Mouse (Mus musculus) myocyte (in vitro differentiated cells): ENCODE measurements around the gene Slc25a17. TPM values are rescaled to one million over a fixed set of nuclear protein-coding genes. Genes with fewer than 3 reads are reported as not detected.

ENCODE experiments used
- H3K27me3 ChIP-seq: one replicate; pipeline ENCODE4 v1.6.1; 2011; ENCODE audit not compliant: control insufficient read depth, insufficient read depth, insufficient read length
- H3K36me3 ChIP-seq: one replicate; pipeline ENCODE4 v1.6.1; 2011; ENCODE audit not compliant: control insufficient read depth, insufficient read depth
- H3K4me2 ChIP-seq: one replicate; pipeline ENCODE4 v1.6.1; 2011; ENCODE audit warnings: low read depth, control low read depth
- H3K4me3 ChIP-seq: one replicate; pipeline ENCODE4 v1.5.1; 2011; ENCODE audit warnings: mild to moderate bottlenecking, control low read depth, moderate library complexity
- H3K79me2 ChIP-seq: one replicate; pipeline ENCODE4 v1.6.1; 2011; ENCODE audit not compliant: control insufficient read depth, insufficient read depth
- H3ac ChIP-seq: one replicate; pipeline ENCODE4 v1.6.1; 2011; ENCODE audit not compliant: control insufficient read depth, insufficient read length
- CEBPB ChIP-seq: IDR thresholded peaks from 2 replicates; pipeline ENCODE4 v1.6.1; 2011; ENCODE audit warnings: mild to moderate bottlenecking, moderate library complexity; ENCODE audit not compliant: poor library complexity, insufficient read depth, severe bottlenecking
- E2F4 ChIP-seq: IDR thresholded peaks from one replicate; pipeline ENCODE4 v1.6.1; 2011; ENCODE audit warnings: mild to moderate bottlenecking, control low read depth, moderate library complexity; ENCODE audit not compliant: insufficient read depth
- MAX ChIP-seq: IDR thresholded peaks from one replicate; pipeline ENCODE4 v1.6.1; 2011; ENCODE audit warnings: low read depth, mild to moderate bottlenecking, control low read depth
- MYOD1 ChIP-seq, 3 experiments: IDR thresholded peaks; one replicate each; pipeline ENCODE4 v1.6.1; 2011; ENCODE audit warnings: control low read depth in 2 of 3, low read depth in 2 of 3, mild to moderate bottlenecking in 2 of 3, moderate library complexity in 1 of 3; ENCODE audit not compliant: insufficient read length in 2 of 3, control insufficient read depth in 1 of 3
- MYOG ChIP-seq, 3 experiments: IDR thresholded peaks; one replicate each; pipeline ENCODE4 v1.6.1; 2011; ENCODE audit warnings: control low read depth in 2 of 3, low read depth in 2 of 3, mild to moderate bottlenecking in 2 of 3; ENCODE audit not compliant: insufficient read length in 2 of 3, control insufficient read depth in 1 of 3, insufficient read depth in 1 of 3
- POLR2A ChIP-seq: IDR thresholded peaks from one replicate; pipeline ENCODE4 v1.6.1; 2011; ENCODE audit warnings: low read depth, mild to moderate bottlenecking, control low read depth, moderate library complexity; ENCODE audit not compliant: insufficient read length
- POLR2AphosphoS2 ChIP-seq: IDR thresholded peaks from one replicate; pipeline ENCODE4 v1.6.1; 2011; ENCODE audit warnings: low read depth, control low read depth; ENCODE audit not compliant: insufficient read length
- REST ChIP-seq: IDR thresholded peaks from one replicate; pipeline ENCODE4 v1.6.1; 2011; ENCODE audit warnings: mild to moderate bottlenecking, control low read depth, moderate library complexity; ENCODE audit not compliant: insufficient read depth, insufficient read length
- SRF ChIP-seq: IDR thresholded peaks from one replicate; pipeline ENCODE4 v1.6.1; 2011; ENCODE audit warnings: low read depth; ENCODE audit not compliant: control insufficient read depth, insufficient read length
- TCF12 ChIP-seq: IDR thresholded peaks from one replicate; pipeline ENCODE4 v1.6.1; 2011; ENCODE audit warnings: mild to moderate bottlenecking, control low read depth; ENCODE audit not compliant: poor library complexity, insufficient read depth, severe bottlenecking
- TCF3 ChIP-seq: IDR thresholded peaks from one replicate; pipeline ENCODE4 v1.6.1; 2011; ENCODE audit warnings: low read depth, control low read depth; ENCODE audit not compliant: insufficient read length
- USF1 ChIP-seq: IDR thresholded peaks from one replicate; pipeline ENCODE4 v1.6.1; 2011; ENCODE audit warnings: low read depth, mild to moderate bottlenecking, control low read depth, moderate library complexity
- polyA plus RNA-seq: library from polyadenylated mRNA; unstranded; fragments of >200 nt; fragmentation: generic; extraction: Trizol; gene quantifications from one replicate; pipeline ENCODE4 v1.2.1, GENCODE M21; 2012; ENCODE audit warnings: missing spikeins

Slc25a17 gene
- polyA plus RNA-seq, 1 experiment, result 40.9 TPM

GRCm38 (mm10) chr15:81398189-81398588 lies 37.6 kb upstream of the Slc25a17 start:
- Histone ChIP-seq H3K79me2 (peaks cover 91% of the 10 kb centered on the region), H3K4me2 (peak overlapping the region; percentile 78), H3K27me3 (no peaks in the 10 kb centered on the region), H3K4me3 (peak overlapping the region; percentile 78), H3K36me3 (no peaks in the 10 kb centered on the region), H3ac (no peak overlapping the region)
- TF ChIP-seq TCF12 (no peak), E2F4 (no peak), MYOG (IDR thresholded peaks at IDR 0.05; ENCODE audit: control insufficient read depth in 1 of 3, insufficient read depth in 1 of 3, insufficient read length in 2 of 3, low read depth in 2 of 3) (no peak), SRF (no peak), CEBPB (no peak), MYOD1 (IDR thresholded peaks at IDR 0.05; ENCODE audit: control insufficient read depth in 1 of 3, insufficient read length in 2 of 3, low read depth in 2 of 3) (no peak), TCF3 (no peak), USF1 (no peak)

DNA sequence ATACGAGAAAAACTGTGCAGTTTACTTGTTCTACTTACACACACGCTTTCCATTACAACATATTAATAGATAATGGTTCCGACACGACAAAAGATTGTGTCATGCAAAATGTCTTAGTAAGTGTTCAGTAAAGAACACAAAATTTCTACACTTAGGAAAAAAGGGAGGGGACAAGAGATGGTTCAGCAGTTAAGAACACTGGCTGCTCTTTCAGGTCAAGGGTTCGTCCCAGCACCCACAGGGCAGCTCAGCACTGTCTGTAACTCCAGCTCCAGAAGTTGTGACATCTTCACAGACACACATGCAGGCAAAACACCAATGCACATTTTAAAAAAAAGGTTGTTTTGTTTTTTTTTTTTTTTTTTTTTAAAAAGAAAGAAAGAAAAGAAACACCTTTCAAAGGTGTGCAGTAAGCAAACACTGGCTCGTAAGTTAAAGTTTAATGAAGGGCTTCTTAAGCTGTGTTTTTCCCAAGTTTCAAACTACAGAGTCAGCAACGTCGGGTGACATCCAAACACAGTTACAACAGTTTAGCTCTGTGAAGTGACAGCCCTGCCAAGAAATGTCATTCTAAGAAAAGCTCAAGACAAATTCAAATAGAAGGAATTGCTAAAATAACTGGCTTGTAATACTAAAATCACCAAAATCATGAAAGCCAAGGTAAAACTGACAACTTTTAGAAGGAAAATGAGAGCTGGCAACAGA lies 33.8 kb upstream of the Slc25a17 start:
- Histone ChIP-seq H3K36me3 (peaks cover 32% of the 10 kb centered on the region), H3K79me2 (peaks cover 96% of the 10 kb centered on the region), H3ac (no peak overlapping the region), H3K4me2 (no peak overlapping the region), H3K4me3 (no peak overlapping the region), H3K27me3 (no peaks in the 10 kb centered on the region)
- TF ChIP-seq MAX (no peak), POLR2AphosphoS2 (no peak), E2F4 (no peak), USF1 (no peak), SRF (no peak), REST (no peak), TCF12 (no peak), MYOG (IDR thresholded peaks at IDR 0.05; ENCODE audit: control insufficient read depth in 1 of 3, insufficient read depth in 1 of 3, insufficient read length in 2 of 3, low read depth in 2 of 3) (no peak), CEBPB (no peak), MYOD1 (IDR thresholded peaks at IDR 0.05; ENCODE audit: control insufficient read depth in 1 of 3, insufficient read length in 2 of 3, low read depth in 2 of 3) (no peak), POLR2A (no peak), TCF3 (no peak)

GRCm38 (mm10) chr15:81392997-81393396 lies 32.4 kb upstream of the Slc25a17 start:
- TF ChIP-seq POLR2A (no peak), USF1 (no peak), REST (no peak), E2F4 (no peak)
- Histone ChIP-seq H3K36me3 (peaks cover 45% of the 10 kb centered on the region), H3K4me2 (no peak overlapping the region)

GRCm38 (mm10) chr15:81386327-81386726 lies 25.7 kb upstream of the Slc25a17 start:
- H3K36me3 ChIP-seq, result peaks cover 81% of the 10 kb centered on the region
- H3K27me3 ChIP-seq, result no peaks in the 10 kb centered on the region
- peaks cover 29% of the 10 kb centered on the region for H3K79me2 ChIP-seq
- H3K4me3 ChIP-seq, result no peak overlapping the region
- no peak overlapping the region for H3ac ChIP-seq
- H3K4me2 ChIP-seq, result no peak overlapping the region
- TF ChIP-seq MAX (no peak), E2F4 (no peak), MYOG (IDR thresholded peaks at IDR 0.05; ENCODE audit: control insufficient read depth in 1 of 3, insufficient read depth in 1 of 3, insufficient read length in 2 of 3, low read depth in 2 of 3) (no peak), SRF (no peak), REST (no peak), USF1 (no peak), TCF3 (no peak), TCF12 (no peak), POLR2A (no peak), POLR2AphosphoS2 (no peak)

More at GRCm38 (mm10) chr15:81392997-81393396, 32.4 kb upstream of the Slc25a17 start:
- H3K27me3 ChIP-seq, result no peaks in the 10 kb centered on the region
- no peak overlapping the region for H3K4me3 ChIP-seq
- H3ac ChIP-seq, result no peak overlapping the region
- peaks cover 83% of the 10 kb centered on the region for H3K79me2 ChIP-seq

GRCm38 (mm10) chr15:81378845-81379244 lies 18.2 kb upstream of the Slc25a17 start:
- H3K36me3 ChIP-seq, result peaks cover 81% of the 10 kb centered on the region
- H3K79me2 ChIP-seq, result peaks cover 9% of the 10 kb centered on the region
- H3K4me2 ChIP-seq, result no peak overlapping the region
- H3K4me3 ChIP-seq, result no peak overlapping the region
- no peak overlapping the region for H3ac ChIP-seq
- TF ChIP-seq USF1 (no peak), MAX (no peak), MYOD1 (IDR thresholded peaks at IDR 0.05; ENCODE audit: control insufficient read depth in 1 of 3, insufficient read length in 2 of 3, low read depth in 2 of 3) (peak in 2 of 3 experiments; percentile 69 to 77), POLR2A (no peak), TCF3 (no peak)
- H3K27me3 ChIP-seq, result no peaks in the 10 kb centered on the region
